Comparison of ENCODE assay signal across 17 mouse cellular contexts in genomic region chr11:63630336-63630735, GRCm38 (mm10).
"Had no signal": no experiment of that assay in that cellular context is flagged by ENCODE, and none has a peak within 500 bp of the region (broad histone marks: within the 10 kb centered on the region; RNA-seq: fewer than 3 reads in every experiment).

No protein-coding gene starts in this region.

- H3K4me1 ChIP-seq: liver, embryonic 13.5 days had no signal

- ATAC-seq: midbrain, embryonic 16.5 days had no signal

- H3K9me3 ChIP-seq: liver, embryonic 13.5 days had no signal

- H3K9ac ChIP-seq: liver, embryonic 13.5 days had no signal

- H3K4me2 ChIP-seq: liver, embryonic 13.5 days had no signal

- H3K27me3 ChIP-seq: liver, embryonic 13.5 days had no signal

- DNase-seq: kidney, adult 2 months; kidney, postnatal 10 days; kidney, postnatal 36 days; layer of hippocampus, postnatal 36 days; liver, embryonic 13.5 days; lung, adult 2 months; lung, postnatal 14 days; lung, postnatal 4 days; right cerebral cortex, adult 18-20 months; right cerebral cortex, postnatal 14 days; right cerebral cortex, postnatal 4 days; thymus, adult 2 months; thymus, postnatal 14 days; thymus, postnatal 4 days had no signal

- H3K4me3 ChIP-seq: left cerebral cortex, adult 2 months; liver, embryonic 13.5 days had no signal

- H3K27ac ChIP-seq: left cerebral cortex, adult 2 months; liver, embryonic 13.5 days; stomach, postnatal 0 days had no signal

- H3K36me3 ChIP-seq: liver, embryonic 13.5 days had no signal
